Mouse (Mus musculus): Measurements from ENCODE around the gene Dgat2. TPM values are rescaled to one million over a fixed set of nuclear protein-coding genes. Genes with fewer than 3 reads are reported as not detected.

Dgat2 gene
- polyA plus RNA-seq, 1 experiment from 2014 or later = 43.4 TPM

- Histone ChIP-seq H3K9ac (replicated peaks; ENCODE audit: low read length) (no peak overlapping the region), H3K4me1 (ENCODE audit: insufficient read depth, low read length) (no peaks in the 10 kb centered on the region), H3K27ac (ENCODE audit: low read length) (no peak overlapping the region), H3K36me3 (ENCODE audit: insufficient read depth, low read length) (no peaks in the 10 kb centered on the region), H3K4me2 (replicated peaks; ENCODE audit: low read depth, low read length) (no peak overlapping the region), H3K9me3 (ENCODE audit: low read length) (no peaks in the 10 kb centered on the region), H3K4me3 (ENCODE audit: low read length) (no peak overlapping the region), H3K27me3 (ENCODE audit: insufficient read depth, low read length) (no peaks in the 10 kb centered on the region)
- 0 out of 2 replicates have a peak, but pooled peaks have one; percentile 9 for ATAC-seq (ENCODE audit: low FRiP score, low TSS enrichment)
- WGBS = 79% methylated on average over 9 of the region's 9 CpGs
Observed at GRCm38 (mm10) chr7:99199451-99200175, 17.1 kb upstream of the Dgat2 start.

- H3K9ac ChIP-seq (replicated peaks; ENCODE audit: low read length) = no peak overlapping the region
- WGBS = 87% methylated on average over 2 of the region's 2 CpGs
- H3K4me2 ChIP-seq (replicated peaks; ENCODE audit: low read depth, low read length) = no peak overlapping the region
- H3K4me3 ChIP-seq (ENCODE audit: low read length) = no peak overlapping the region
- H3K27me3 ChIP-seq (ENCODE audit: insufficient read depth, low read length) = no peaks in the 10 kb centered on the region
- no peak overlapping the region for H3K27ac ChIP-seq (ENCODE audit: low read length)
- no peaks in the 10 kb centered on the region for H3K4me1 ChIP-seq (ENCODE audit: insufficient read depth, low read length)
- H3K36me3 ChIP-seq (ENCODE audit: insufficient read depth, low read length) = no peaks in the 10 kb centered on the region
- no peaks in the 10 kb centered on the region for H3K9me3 ChIP-seq (ENCODE audit: low read length)
- ATAC-seq (ENCODE audit: low FRiP score, low TSS enrichment) = no peak
Observed at GRCm38 (mm10) chr7:99198811-99199210, 16.3 kb upstream of the Dgat2 start.

- H3K27ac ChIP-seq (ENCODE audit: low read length) = no peak overlapping the region
- H3K4me3 ChIP-seq (ENCODE audit: low read length) = no peak overlapping the region
- WGBS = 62% methylated on average over 2 of the region's 2 CpGs
Observed at GRCm38 (mm10) chr7:99194511-99194910, 12.0 kb upstream of the Dgat2 start.

GRCm38 (mm10) chr7:99193926-99194325 is 11.4 kb upstream of the Dgat2 start:
- 71% methylated on average over 4 of the region's 4 CpGs for WGBS

More at GRCm38 (mm10) chr7:99194511-99194910, 12.0 kb upstream of the Dgat2 start:
- no peak for ATAC-seq (ENCODE audit: low FRiP score, low TSS enrichment)
- Histone ChIP-seq H3K9me3 (ENCODE audit: low read length) (no peaks in the 10 kb centered on the region), H3K9ac (replicated peaks; ENCODE audit: low read length) (no peak overlapping the region), H3K36me3 (ENCODE audit: insufficient read depth, low read length) (no peaks in the 10 kb centered on the region), H3K4me2 (replicated peaks; ENCODE audit: low read depth, low read length) (no peak overlapping the region), H3K4me1 (ENCODE audit: insufficient read depth, low read length) (no peaks in the 10 kb centered on the region), H3K27me3 (ENCODE audit: insufficient read depth, low read length) (no peaks in the 10 kb centered on the region)

GRCm38 (mm10) chr7:99191411-99191810 is 8.9 kb upstream of the Dgat2 start:
- no peaks in the 10 kb centered on the region for H3K9me3 ChIP-seq (ENCODE audit: low read length)
- H3K4me2 ChIP-seq (replicated peaks; ENCODE audit: low read depth, low read length) = no peak overlapping the region
- H3K27me3 ChIP-seq (ENCODE audit: insufficient read depth, low read length) = no peaks in the 10 kb centered on the region
- H3K4me1 ChIP-seq (ENCODE audit: insufficient read depth, low read length) = no peaks in the 10 kb centered on the region
- no peak overlapping the region for H3K9ac ChIP-seq (replicated peaks; ENCODE audit: low read length)
- no peak for ATAC-seq (ENCODE audit: low FRiP score, low TSS enrichment)
- H3K27ac ChIP-seq (ENCODE audit: low read length) = no peak overlapping the region
- no peaks in the 10 kb centered on the region for H3K36me3 ChIP-seq (ENCODE audit: insufficient read depth, low read length)
- no peak overlapping the region for H3K4me3 ChIP-seq (ENCODE audit: low read length)

More at GRCm38 (mm10) chr7:99193926-99194325, 11.4 kb upstream of the Dgat2 start:
- Histone ChIP-seq H3K36me3 (ENCODE audit: insufficient read depth, low read length) (no peaks in the 10 kb centered on the region), H3K9me3 (ENCODE audit: low read length) (no peaks in the 10 kb centered on the region), H3K4me3 (ENCODE audit: low read length) (no peak overlapping the region), H3K4me1 (ENCODE audit: insufficient read depth, low read length) (no peaks in the 10 kb centered on the region), H3K27ac (ENCODE audit: low read length) (no peak overlapping the region), H3K27me3 (ENCODE audit: insufficient read depth, low read length) (no peaks in the 10 kb centered on the region), H3K9ac (replicated peaks; ENCODE audit: low read length) (no peak overlapping the region), H3K4me2 (replicated peaks; ENCODE audit: low read depth, low read length) (no peak overlapping the region)
- ATAC-seq (ENCODE audit: low FRiP score, low TSS enrichment) = no peak

- no peak overlapping the region for H3K4me2 ChIP-seq (replicated peaks; ENCODE audit: low read depth, low read length)
Observed at GRCm38 (mm10) chr7:99189885-99190284, 7.4 kb upstream of the Dgat2 start.

GRCm38 (mm10) chr7:99188630-99189029 is 6.1 kb upstream of the Dgat2 start:
- Histone ChIP-seq H3K36me3 (ENCODE audit: insufficient read depth, low read length) (no peaks in the 10 kb centered on the region), H3K4me2 (replicated peaks; ENCODE audit: low read depth, low read length) (no peak overlapping the region), H3K27ac (ENCODE audit: low read length) (no peak overlapping the region), H3K4me3 (ENCODE audit: low read length) (no peak overlapping the region), H3K4me1 (ENCODE audit: insufficient read depth, low read length) (no peaks in the 10 kb centered on the region), H3K9ac (replicated peaks; ENCODE audit: low read length) (no peak overlapping the region), H3K27me3 (ENCODE audit: insufficient read depth, low read length) (no peaks in the 10 kb centered on the region), H3K9me3 (ENCODE audit: low read length) (no peaks in the 10 kb centered on the region)
- ATAC-seq (ENCODE audit: low FRiP score, low TSS enrichment) = no peak
- WGBS = 80% methylated on average over 6 of the region's 6 CpGs

More at GRCm38 (mm10) chr7:99189885-99190284, 7.4 kb upstream of the Dgat2 start:
- ATAC-seq (ENCODE audit: low FRiP score, low TSS enrichment) = no peak
- 77% methylated on average over 5 of the region's 5 CpGs for WGBS
- Histone ChIP-seq H3K4me1 (ENCODE audit: insufficient read depth, low read length) (no peaks in the 10 kb centered on the region), H3K27me3 (ENCODE audit: insufficient read depth, low read length) (no peaks in the 10 kb centered on the region), H3K27ac (ENCODE audit: low read length) (no peak overlapping the region), H3K9me3 (ENCODE audit: low read length) (no peaks in the 10 kb centered on the region), H3K36me3 (ENCODE audit: insufficient read depth, low read length) (no peaks in the 10 kb centered on the region), H3K4me3 (ENCODE audit: low read length) (no peak overlapping the region), H3K9ac (replicated peaks; ENCODE audit: low read length) (no peak overlapping the region)

- no peak overlapping the region for H3K4me3 ChIP-seq (ENCODE audit: low read length)
- no peak overlapping the region for H3K27ac ChIP-seq (ENCODE audit: low read length)
- H3K9me3 ChIP-seq (ENCODE audit: low read length) = no peaks in the 10 kb centered on the region
- no peaks in the 10 kb centered on the region for H3K27me3 ChIP-seq (ENCODE audit: insufficient read depth, low read length)
- no peak for ATAC-seq (ENCODE audit: low FRiP score, low TSS enrichment)
- no peaks in the 10 kb centered on the region for H3K4me1 ChIP-seq (ENCODE audit: insufficient read depth, low read length)
- no peak overlapping the region for H3K4me2 ChIP-seq (replicated peaks; ENCODE audit: low read depth, low read length)
- no peak overlapping the region for H3K9ac ChIP-seq (replicated peaks; ENCODE audit: low read length)
- 74% methylated on average over 5 of the region's 5 CpGs for WGBS
- no peaks in the 10 kb centered on the region for H3K36me3 ChIP-seq (ENCODE audit: insufficient read depth, low read length)
Observed at GRCm38 (mm10) chr7:99187451-99187850, 4.9 kb upstream of the Dgat2 start.

GRCm38 (mm10) chr7:99185405-99185804 is 2.9 kb upstream of the Dgat2 start:
- H3K36me3 ChIP-seq (ENCODE audit: insufficient read depth, low read length) = no peaks in the 10 kb centered on the region
- no peak overlapping the region for H3K4me3 ChIP-seq (ENCODE audit: low read length)

GRCm38 (mm10) chr7:99183751-99184150 is 1.2 kb upstream of the Dgat2 start:
- 77% methylated on average over 6 of the region's 6 CpGs for WGBS
- no peak overlapping the region for H3K27ac ChIP-seq (ENCODE audit: low read length)

More at GRCm38 (mm10) chr7:99185405-99185804, 2.9 kb upstream of the Dgat2 start:
- H3K4me2 ChIP-seq (replicated peaks; ENCODE audit: low read depth, low read length) = no peak overlapping the region
- no peak for ATAC-seq (ENCODE audit: low FRiP score, low TSS enrichment)
- H3K27ac ChIP-seq (ENCODE audit: low read length) = no peak overlapping the region
- H3K4me1 ChIP-seq (ENCODE audit: insufficient read depth, low read length) = peaks cover 10% of the 10 kb centered on the region
- no peaks in the 10 kb centered on the region for H3K9me3 ChIP-seq (ENCODE audit: low read length)
- H3K27me3 ChIP-seq (ENCODE audit: insufficient read depth, low read length) = no peaks in the 10 kb centered on the region
- 82% methylated on average over 3 of the region's 3 CpGs for WGBS
- no peak overlapping the region for H3K9ac ChIP-seq (replicated peaks; ENCODE audit: low read length)

More at GRCm38 (mm10) chr7:99183751-99184150, 1.2 kb upstream of the Dgat2 start:
- Histone ChIP-seq H3K27me3 (ENCODE audit: insufficient read depth, low read length) (no peaks in the 10 kb centered on the region), H3K9ac (replicated peaks; ENCODE audit: low read length) (0 out of 2 replicates have a peak overlapping the region, but pooled peaks have one; percentile 85), H3K36me3 (ENCODE audit: insufficient read depth, low read length) (no peaks in the 10 kb centered on the region), H3K9me3 (ENCODE audit: low read length) (no peaks in the 10 kb centered on the region), H3K4me3 (ENCODE audit: low read length) (no peak overlapping the region), H3K4me1 (ENCODE audit: insufficient read depth, low read length) (peaks cover 10% of the 10 kb centered on the region), H3K4me2 (replicated peaks; ENCODE audit: low read depth, low read length) (no peak overlapping the region)
- ATAC-seq (ENCODE audit: low FRiP score, low TSS enrichment) = no peak

Data from kidney, embryonic 16.5 days (tissue).